Mouse (Mus musculus) right cerebral cortex, adult 2 months (tissue): ENCODE results near the gene Braf.
A peak's percentile ranks its signal among the peaks of the same experiment; 100 is the strongest.
"Not testable (repeated sequence)": the region's sequence is repeated elsewhere in the genome, so short reads cannot be mapped to it uniquely, and the experiment has no call there.

ENCODE experiments used
- DNase-seq, 2 experiments: peaks; one replicate each; pipeline ENCODE4 v3.0.0; 2021 to 2022; ENCODE audit warnings: low spot score in 2 of 2

Braf gene

DNA sequence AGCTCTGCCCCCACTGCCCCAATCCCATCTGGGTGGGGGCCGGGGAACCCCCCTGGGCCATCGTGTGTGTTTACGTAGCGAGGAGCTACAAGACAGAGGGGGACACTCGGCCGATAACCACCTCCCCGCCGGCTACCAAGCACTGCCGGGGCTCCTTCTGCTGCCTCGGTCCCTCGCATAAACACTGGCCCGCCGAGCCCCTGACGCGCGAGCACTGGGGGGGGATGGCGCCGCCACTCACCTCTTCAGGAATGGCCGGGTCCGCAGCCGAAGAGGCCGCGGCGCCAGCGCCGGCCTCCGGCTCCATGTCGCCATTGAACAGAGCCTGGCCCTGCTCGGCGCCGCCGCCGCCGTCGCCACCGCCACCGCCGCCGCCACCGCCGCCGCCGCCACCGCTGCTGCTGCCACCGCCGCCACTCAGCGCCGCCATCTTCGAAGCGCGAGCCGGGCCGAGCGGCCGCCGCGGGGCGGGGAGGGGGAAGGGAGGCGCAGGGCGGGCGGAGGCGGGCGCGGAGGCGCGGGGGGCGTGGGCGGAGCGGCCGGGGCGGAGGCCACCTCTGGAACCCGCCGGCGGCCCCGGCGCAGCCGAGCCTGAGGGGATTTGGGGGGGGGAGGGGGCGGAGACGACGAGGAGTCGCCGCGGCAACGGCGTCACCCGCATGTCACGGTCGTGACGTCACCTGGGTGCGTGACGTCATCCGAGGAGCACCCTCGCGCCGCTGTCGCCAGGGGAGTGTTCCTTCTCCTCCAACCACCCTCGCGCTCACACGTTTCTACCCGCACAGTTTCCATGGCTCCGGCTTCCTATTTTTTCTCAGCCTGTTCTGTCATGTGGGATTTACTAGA, at the start of gene Braf:
Gene Braf (minus strand): TSS at position 598 of the 846 bp plus-strand sequence.
- DNase-seq = peak; percentile 84 to 88

DNA sequence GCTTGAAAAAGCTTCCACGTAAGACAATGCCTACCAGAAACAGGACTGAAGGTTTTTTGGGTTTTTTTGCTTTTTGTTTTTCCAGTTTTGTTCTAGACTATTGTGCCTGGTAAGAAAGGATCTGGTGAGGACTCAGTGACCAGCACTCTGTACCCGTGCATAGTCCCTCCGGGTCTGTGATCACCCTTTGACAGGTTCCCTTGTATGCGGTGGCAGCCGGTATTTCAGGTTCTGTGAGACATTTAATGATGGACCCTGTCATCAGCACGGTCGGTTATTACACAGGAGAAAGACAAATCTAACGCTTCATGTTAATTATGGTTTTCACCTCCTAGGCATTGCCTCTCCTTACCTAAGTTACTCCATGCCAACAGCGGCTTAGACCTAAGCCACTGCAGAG, 49.8 kb upstream of the Braf start:
- DNase-seq = no peak

GRCm38 (mm10) chr6:39757229-39757628, 32.0 kb upstream of the Braf start:
- no peak for DNase-seq

GRCm38 (mm10) chr6:39749881-39750280, 24.6 kb upstream of the Braf start:
- DNase-seq = no peak

- no peak for DNase-seq
Observed at GRCm38 (mm10) chr6:39747094-39747493, 21.8 kb upstream of the Braf start.

DNA sequence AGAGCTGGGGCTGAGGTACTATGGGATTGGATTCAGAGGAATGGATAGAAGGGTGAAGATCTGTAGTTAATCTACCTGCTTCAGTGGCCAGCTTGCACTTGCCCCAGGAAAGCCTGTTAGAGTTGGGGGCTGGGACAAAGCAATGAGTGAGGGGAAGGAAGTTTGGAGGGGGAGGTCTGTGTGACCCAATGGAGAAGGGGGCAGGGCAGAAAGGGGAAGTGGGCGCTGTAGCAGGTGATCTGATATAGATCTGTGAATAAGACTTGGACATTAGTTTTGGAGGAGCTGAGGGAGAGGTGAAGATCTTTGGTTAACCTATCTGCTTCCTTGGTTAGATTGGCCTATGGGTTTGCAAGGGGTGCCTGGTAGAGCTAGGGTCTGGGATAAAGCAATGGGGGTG, 20.2 kb upstream of the Braf start:
- DNase-seq = no peak

GRCm38 (mm10) chr6:39739698-39740097, 14.4 kb upstream of the Braf start:
- not testable (repeated sequence) for DNase-seq

DNA sequence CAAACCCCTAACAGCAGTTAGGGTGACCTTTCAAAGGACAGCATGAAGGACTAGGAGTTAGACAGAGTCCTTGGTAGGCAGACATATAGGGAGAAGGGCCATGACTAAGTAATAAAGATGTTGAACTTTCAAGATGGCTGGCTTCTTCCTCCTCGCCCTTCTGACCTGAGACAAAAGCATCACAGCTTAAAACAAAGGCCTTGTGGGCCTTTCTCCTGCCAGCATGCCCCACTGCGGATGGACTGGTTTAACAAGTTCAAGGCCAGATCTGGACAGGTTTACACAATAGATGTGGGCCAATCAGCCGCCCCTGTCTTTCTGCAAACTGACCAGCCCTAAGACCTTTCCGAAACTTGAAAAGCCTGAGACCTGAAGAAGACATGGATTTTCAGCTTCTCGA, 2.8 kb upstream of the Braf start:
- DNase-seq = no peak

GRCm38 (mm10) chr6:39726149-39726548, 886 bp upstream of the Braf start:
- DNase-seq = no peak

- peak in 1 of 2 experiments; percentile 6 for DNase-seq
Observed at GRCm38 (mm10) chr6:39724542-39724865, 759 bp downstream of the Braf start.

- DNase-seq = no peak
Observed at GRCm38 (mm10) chr6:39724071-39724470, 1.2 kb downstream of the Braf start.

DNA sequence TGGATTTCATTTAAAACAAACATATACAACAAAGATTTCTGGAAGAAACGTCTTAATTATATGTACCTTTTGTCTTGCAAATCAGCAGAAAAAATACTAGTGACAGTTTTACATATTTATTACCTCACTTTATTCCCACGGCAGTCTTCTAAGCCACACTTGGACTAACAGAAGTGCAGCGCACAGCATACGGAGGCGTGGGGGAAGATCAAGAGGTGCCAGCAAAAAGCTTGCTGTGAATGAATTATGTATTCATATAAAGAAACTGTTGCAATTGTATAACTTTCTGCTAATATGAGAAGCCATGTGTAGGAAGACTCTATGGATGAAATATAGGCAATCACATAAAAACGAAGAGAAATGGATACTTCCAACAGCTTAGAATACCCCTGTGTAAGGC, 6.7 kb downstream of the Braf start:
- peak in 1 of 2 experiments; percentile 17 for DNase-seq

GRCm38 (mm10) chr6:39717049-39717448, 8.2 kb downstream of the Braf start:
- no peak for DNase-seq

DNA sequence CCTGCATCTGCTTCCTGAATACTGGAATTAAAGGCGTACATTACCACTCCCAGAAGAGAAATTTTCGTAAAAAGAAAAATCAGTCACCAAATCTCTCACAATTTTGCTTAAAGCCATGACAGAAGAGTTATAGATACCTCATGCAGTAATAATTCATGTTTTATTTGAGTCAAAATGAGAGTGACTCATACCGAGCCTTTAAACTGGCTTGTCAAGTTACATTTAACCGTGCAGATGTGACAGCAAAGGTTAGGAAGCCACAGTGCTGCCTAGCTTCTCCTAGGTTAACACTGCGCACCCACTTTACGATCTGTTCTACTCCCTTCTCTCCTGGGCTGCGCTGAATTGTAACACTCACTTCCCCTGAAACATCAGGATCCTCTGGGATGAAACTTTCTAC, 10.9 kb downstream of the Braf start:
- no peak for DNase-seq

GRCm38 (mm10) chr6:39713399-39713798, 11.9 kb downstream of the Braf start:
- no peak for DNase-seq

DNA sequence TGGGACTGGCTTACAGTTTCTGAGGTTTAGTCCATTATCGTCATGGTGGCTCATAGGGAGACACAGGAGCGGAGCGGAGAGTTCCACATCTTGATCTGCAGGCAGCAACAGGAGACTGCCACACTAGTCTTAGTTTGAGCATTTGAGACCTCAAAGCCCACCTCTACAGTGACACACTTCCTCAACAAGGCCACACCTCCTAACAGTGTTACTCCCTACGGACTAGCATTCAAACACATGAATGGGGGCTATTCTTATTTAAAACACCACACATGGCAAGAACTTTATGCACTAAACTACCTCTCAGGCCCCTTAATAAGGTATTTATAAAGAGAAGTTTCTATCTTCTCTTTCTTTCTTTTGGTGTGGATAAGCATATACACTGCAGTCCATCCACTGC, 19.6 kb downstream of the Braf start:
- DNase-seq = no peak

DNA sequence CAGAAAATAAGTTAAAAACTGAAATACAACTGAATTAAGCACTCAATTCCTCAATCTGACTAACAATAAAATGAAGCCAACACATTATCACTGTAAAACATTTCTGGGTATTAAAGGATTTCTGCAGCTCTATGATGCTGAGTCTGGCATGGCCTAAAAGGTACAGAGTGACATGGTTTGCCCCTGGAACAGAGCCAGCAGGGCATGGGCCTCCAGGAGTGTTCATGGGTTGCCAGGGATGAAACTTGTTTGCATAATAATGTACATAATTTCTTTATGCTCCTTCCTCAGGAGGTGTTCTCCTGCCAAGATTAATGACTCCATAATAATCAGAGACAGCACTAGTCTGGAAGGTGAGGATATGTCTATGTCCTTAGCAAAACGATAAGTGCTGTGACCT, 32.1 kb downstream of the Braf start:
- no peak for DNase-seq

GRCm38 (mm10) chr6:39686839-39687238, 38.4 kb downstream of the Braf start:
- DNase-seq = not testable (repeated sequence)

DNA sequence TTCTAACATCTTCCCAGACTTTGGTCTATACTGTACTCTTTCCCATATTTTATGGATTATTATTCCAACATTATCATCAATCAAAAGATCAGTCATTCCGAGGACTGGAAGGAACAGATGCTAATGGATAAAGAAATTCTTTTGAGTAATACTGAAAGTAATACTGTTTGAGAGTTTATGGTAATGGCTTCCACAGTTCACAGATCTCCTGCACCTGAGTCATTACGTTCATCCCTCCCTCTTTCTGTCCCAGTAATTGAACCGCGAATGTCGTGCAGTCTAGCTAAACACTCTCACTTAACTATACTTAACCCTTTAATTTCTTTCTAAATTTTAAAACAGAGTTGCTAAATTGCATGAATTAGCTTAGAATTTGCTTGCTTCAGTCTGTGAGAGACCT, 43.5 kb downstream of the Braf start:
- no peak for DNase-seq

- DNase-seq = no peak
Observed at GRCm38 (mm10) chr6:39680524-39680923, 44.7 kb downstream of the Braf start.

GRCm38 (mm10) chr6:39678241-39678640, 47.0 kb downstream of the Braf start:
- DNase-seq = no peak

GRCm38 (mm10) chr6:39675081-39675480, 50.2 kb downstream of the Braf start:
- DNase-seq = peak; percentile 57 to 72

- DNase-seq = no peak
Observed at GRCm38 (mm10) chr6:39611296-39611695, 114.0 kb downstream of the Braf start.

- DNase-seq = no peak
Observed at GRCm38 (mm10) chr6:39610207-39610606, 115.1 kb downstream of the Braf start.
